Mouse (Mus musculus) small intestine, adult 2 months (tissue): ENCODE results near the gene 1810049J17Rik.
A peak's percentile ranks its signal among the peaks of the same experiment; 100 is the strongest.

Experiments
- CTCF ChIP-seq: fragments of 200-500 bp; IDR thresholded peaks from 2 replicates; pipeline ENCODE4 v1.5.1; 2012; ENCODE audit warnings: low read depth, mild to moderate bottlenecking, control low read depth, inconsistent platforms, low read length, moderate library complexity, mixed read lengths; ENCODE audit not compliant: insufficient replicate concordance, insufficient read length; ENCODE audit errors: extremely low read depth
- POLR2A ChIP-seq: fragments of 200-500 bp; IDR thresholded peaks from 2 replicates; pipeline ENCODE4 v1.6.1; 2012; ENCODE audit warnings: low read depth, mild to moderate bottlenecking, control low read depth, inconsistent platforms, low read length, moderate library complexity

- TF ChIP-seq CTCF (peak; percentile 15; the same call in 1 of the 2 replicates), POLR2A (no peak)
Measured at GRCm38 (mm10) chr15:12367306-12368080, 45.8 kb upstream of the 1810049J17Rik start.
